Mouse (Mus musculus) urinary bladder, postnatal 4 days (tissue): ENCODE measurements around the gene Olfr1484.
"Not testable (repeated sequence)": the region's sequence is repeated elsewhere in the genome, so short reads cannot be mapped to it uniquely, and the experiment has no call there.

Experiments
- DNase-seq, 2 experiments: peaks; one replicate each; pipeline ENCODE4 v3.0.0; 2021 to 2022; ENCODE audit warnings: low spot score in 2 of 2

The Olfr1484 gene

GRCm38 (mm10) chr19:13583211-13583610 lies at the start of gene Olfr1484:
Olfr1484 (plus strand) TSS chr19:13583511.
- DNase-seq = no peak

GRCm38 (mm10) chr19:13617075-13617474 lies 33.8 kb downstream of the Olfr1484 start, which contains the start of gene Olfr1487:
Olfr1487 (plus strand) TSS chr19:13617375.
- DNase-seq = not testable (repeated sequence)

- DNase-seq = no peak
Observed at GRCm38 (mm10) chr19:13631321-13631720, 48.0 kb downstream of the Olfr1484 start, which contains the start of gene Olfr1489. Olfr1489 (plus strand) TSS chr19:13631621.
